Mouse (Mus musculus) MEL (cell line): ENCODE measurements around the gene Nyap1. TPM values are rescaled to one million over a fixed set of nuclear protein-coding genes. Genes with fewer than 3 reads are reported as not detected.

ENCODE experiments used
- DNase-seq: peaks from one replicate; pipeline ENCODE4 v3.0.0; 2011; ENCODE audit warnings: low read depth, low spot score
- H3K27ac ChIP-seq: 2 replicates; pipeline ENCODE4 v1.5.1; 2012; ENCODE audit warnings: low read depth, mild to moderate bottlenecking, control low read depth, low read length, moderate library complexity; ENCODE audit not compliant: control insufficient read depth
- H3K27me3 ChIP-seq, 2 experiments: fragments of 150-350 bp in 1 of 2; sonication (generic) in 1 of 2; 2 replicates each; pipeline ENCODE4 v1.6.1; 2012; ENCODE audit warnings: low read length in 2 of 2, mild to moderate bottlenecking in 2 of 2, improper control_type of control experiment in 1 of 2, moderate library complexity in 1 of 2; ENCODE audit not compliant: insufficient read depth in 2 of 2, control insufficient read depth in 1 of 2
- H3K36me3 ChIP-seq, 2 experiments: 2 replicates each; pipeline ENCODE4 v1.6.1; 2012 to 2014; ENCODE audit warnings: low read length in 2 of 2, improper control_type of control experiment in 1 of 2, inconsistent platforms in 1 of 2, mild to moderate bottlenecking in 1 of 2; ENCODE audit not compliant: insufficient read depth in 2 of 2, control insufficient read depth in 1 of 2
- H3K4me1 ChIP-seq, 2 experiments: fragments of 150-350 bp in 1 of 2; sonication (generic) in 1 of 2; 2 replicates each; pipeline ENCODE4 v1.6.1; 2012; ENCODE audit warnings: low read length in 2 of 2, improper control_type of control experiment in 1 of 2, mild to moderate bottlenecking in 1 of 2; ENCODE audit not compliant: insufficient read depth in 2 of 2, control insufficient read depth in 1 of 2
- H3K4me3 ChIP-seq, 2 experiments: fragments of 150-350 bp in 1 of 2; sonication (generic) in 1 of 2; 2 replicates each; pipeline ENCODE4 v1.5.1; 2012; ENCODE audit warnings: low read depth in 2 of 2, low read length in 2 of 2, mild to moderate bottlenecking in 2 of 2, moderate library complexity in 2 of 2, control low read depth in 1 of 2, improper control_type of control experiment in 1 of 2; ENCODE audit not compliant: control insufficient read depth in 1 of 2, insufficient read depth in 1 of 2
- H3K79me2 ChIP-seq: 2 replicates; pipeline ENCODE4 v1.6.1; 2012; ENCODE audit warnings: mild to moderate bottlenecking, low read length, moderate library complexity; ENCODE audit not compliant: control insufficient read depth, poor library complexity, insufficient read depth
- H3K9ac ChIP-seq: 2 replicates; pipeline ENCODE4 v1.6.1; 2012; ENCODE audit warnings: low read depth, mild to moderate bottlenecking, control low read depth, low read length, moderate library complexity; ENCODE audit not compliant: control insufficient read depth, poor library complexity, severe bottlenecking
- H3K9me3 ChIP-seq: fragments of 150-350 bp; sonication (generic); replicated peaks from 2 replicates; pipeline ENCODE4 v1.6.1; 2012; ENCODE audit warnings: mild to moderate bottlenecking, low read length, improper control_type of control experiment, moderate library complexity; ENCODE audit not compliant: insufficient read depth
- CTCF ChIP-seq, 3 experiments: IDR thresholded peaks in 2 of 3; conservative IDR thresholded peaks in 1 of 3; 2 replicates each; pipeline ENCODE4 v1.5.1; 2011 to 2012; ENCODE audit warnings: low read length in 3 of 3, low read depth in 2 of 3, mild to moderate bottlenecking in 2 of 3, improper control_type of control experiment in 1 of 3, inconsistent platforms in 1 of 3, mixed read lengths in 1 of 3, moderate library complexity in 1 of 3; ENCODE audit not compliant: control insufficient read depth in 1 of 3, insufficient read depth in 1 of 3, poor library complexity in 1 of 3, severe bottlenecking in 1 of 3
- E2F4 ChIP-seq: IDR thresholded peaks from 2 replicates; pipeline ENCODE4 v1.6.1; 2011; ENCODE audit warnings: low read depth, low read length, improper control_type of control experiment, borderline replicate concordance
- ELF1 ChIP-seq: IDR thresholded peaks from 2 replicates; pipeline ENCODE4 v1.6.1; 2014; ENCODE audit warnings: low read depth, mild to moderate bottlenecking, inconsistent platforms, low read length, improper control_type of control experiment, moderate library complexity
- EP300 ChIP-seq, 2 experiments: IDR thresholded peaks; 2 replicates each; pipeline ENCODE4 v1.6.1; 2011; ENCODE audit warnings: improper control_type of control experiment in 2 of 2, low read length in 2 of 2, low read depth in 1 of 2, mild to moderate bottlenecking in 1 of 2
- ETS1 ChIP-seq: IDR thresholded peaks from 2 replicates; pipeline ENCODE4 v1.6.1; 2012; ENCODE audit warnings: low read depth, mild to moderate bottlenecking, inconsistent platforms, low read length, improper control_type of control experiment, moderate library complexity
- GATA1 ChIP-seq: IDR thresholded peaks from 2 replicates; pipeline ENCODE4 v1.6.1; 2011; ENCODE audit warnings: low read depth, low read length, improper control_type of control experiment
- HCFC1 ChIP-seq: IDR thresholded peaks from 2 replicates; pipeline ENCODE4 v1.6.1; 2012; ENCODE audit warnings: low read depth, mild to moderate bottlenecking, inconsistent platforms, low read length, improper control_type of control experiment, moderate library complexity
- NELFE ChIP-seq: IDR thresholded peaks from 2 replicates; pipeline ENCODE4 v1.6.1; 2011; ENCODE audit warnings: low read depth, low read length, improper control_type of control experiment
- NRF1 ChIP-seq: IDR thresholded peaks from 2 replicates; pipeline ENCODE4 v1.6.1; 2014; ENCODE audit warnings: low read depth, mild to moderate bottlenecking, inconsistent platforms, low read length, improper control_type of control experiment, moderate library complexity; ENCODE audit not compliant: poor library complexity, insufficient read depth, severe bottlenecking
- POLR2A ChIP-seq, 2 experiments: IDR thresholded peaks; 2 replicates each; pipeline ENCODE4 v1.6.1; 2011 to 2012; ENCODE audit warnings: low read length in 2 of 2, mild to moderate bottlenecking in 2 of 2, control low read depth in 1 of 2, improper control_type of control experiment in 1 of 2, low read depth in 1 of 2, moderate library complexity in 1 of 2; ENCODE audit not compliant: control insufficient read depth in 1 of 2, insufficient read depth in 1 of 2, poor library complexity in 1 of 2
- POLR2AphosphoS5 ChIP-seq: IDR thresholded peaks from 2 replicates; pipeline ENCODE4 v1.6.1; 2012; ENCODE audit warnings: low read depth, borderline replicate concordance, mild to moderate bottlenecking, inconsistent platforms, low read length, moderate library complexity, mixed read lengths
- TAL1 ChIP-seq: IDR thresholded peaks from 2 replicates; pipeline ENCODE4 v1.6.1; 2012; ENCODE audit warnings: mild to moderate bottlenecking, inconsistent platforms, low read length, moderate library complexity, mixed read lengths
- TBP ChIP-seq: IDR thresholded peaks from 2 replicates; pipeline ENCODE4 v1.8.0; 2011; ENCODE audit warnings: low read depth, low read length, improper control_type of control experiment
- UBTF ChIP-seq: IDR thresholded peaks from 2 replicates; pipeline ENCODE4 v1.6.1; 2012; ENCODE audit warnings: low read depth, mild to moderate bottlenecking, inconsistent platforms, low read length, improper control_type of control experiment, moderate library complexity, borderline replicate concordance; ENCODE audit not compliant: insufficient read depth
- USF1 ChIP-seq: IDR thresholded peaks from 2 replicates; pipeline ENCODE4 v1.6.1; 2014; ENCODE audit warnings: low read depth, mild to moderate bottlenecking, inconsistent platforms, low read length, improper control_type of control experiment, moderate library complexity
- ZC3H11A ChIP-seq: IDR thresholded peaks from 2 replicates; pipeline ENCODE4 v1.6.1; 2012; ENCODE audit warnings: low read depth, mild to moderate bottlenecking, inconsistent platforms, low read length, improper control_type of control experiment
- ZMIZ1 ChIP-seq: IDR thresholded peaks from 2 replicates; pipeline ENCODE4 v1.6.1; 2012; ENCODE audit warnings: low read depth, mild to moderate bottlenecking, inconsistent platforms, low read length, improper control_type of control experiment, moderate library complexity
- polyA plus RNA-seq, 2 experiments: library from polyadenylated mRNA; stranded (reverse) in 1 of 2; unstranded in 1 of 2; fragments of >175 nt in 1 of 2; fragments of >200 nt in 1 of 2; gene quantifications; 2 replicates each; pipeline versions ENCODE4 v1.2.1 to v1.2.4; 2012; ENCODE audit warnings: low replicate concordance in 2 of 2, low read depth in 1 of 2; ENCODE audit not compliant: insufficient read length in 2 of 2, insufficient read depth in 1 of 2, missing spikeins in 1 of 2
- total RNA-seq: library from RNA; depleted of rRNA; stranded (reverse); fragments of 300-350 nt; gene quantifications from 2 replicates; pipeline ENCODE4 v1.2.3, GENCODE M21; 2012

Nyap1 gene
- total and polyA plus RNA-seq, 3 experiments, result 0.39 to 1.1 TPM; not detected in 1

GRCm38 (mm10) chr5:137742836-137743235 lies 1.4 kb upstream of the Nyap1 start:
- peaks cover 0 to 4% of the 10 kb centered on the region in 2 experiments; a peak in 2 of 4 replicates for H3K36me3 ChIP-seq

GRCm38 (mm10) chr5:137742048-137742447 lies 641 bp upstream of the Nyap1 start:
- peaks cover 0 to 7% of the 10 kb centered on the region in 2 experiments; a peak in 3 of 4 replicates for H3K4me1 ChIP-seq
- no peak overlapping the region for H3K9ac ChIP-seq
- no peak for DNase-seq
- H3K9me3 ChIP-seq, result no peaks in the 10 kb centered on the region
- H3K4me3 ChIP-seq, result no peak overlapping the region
- peaks cover 11% of the 10 kb centered on the region for H3K79me2 ChIP-seq
- no peak overlapping the region for H3K27ac ChIP-seq
- TF ChIP-seq ZMIZ1 (no peak), TAL1 (no peak), ZC3H11A (no peak), NRF1 (no peak), POLR2AphosphoS5 (no peak), GATA1 (no peak)
- TF ChIP-seq, all 39 proteins: peak for 0
- no peaks in the 10 kb centered on the region for H3K27me3 ChIP-seq
- H3K36me3 ChIP-seq, result peaks cover 0 to 4% of the 10 kb centered on the region in 2 experiments; a peak in 2 of 4 replicates

More at GRCm38 (mm10) chr5:137742836-137743235, 1.4 kb upstream of the Nyap1 start:
- Histone ChIP-seq H3K4me1 (peaks cover 0 to 11% of the 10 kb centered on the region in 2 experiments; a peak in 3 of 4 replicates), H3K9ac (no peak overlapping the region), H3K27ac (no peak overlapping the region), H3K4me3 (no peak overlapping the region), H3K9me3 (no peaks in the 10 kb centered on the region), H3K79me2 (peaks cover 19% of the 10 kb centered on the region), H3K27me3 (no peaks in the 10 kb centered on the region)
- no peak for TF ChIP-seq CTCF (IDR thresholded peaks at IDR 0.05 in 2 of 3, conservative IDR thresholded peaks at IDR 0.05 in 1 of 3; ENCODE audit: control insufficient read depth in 1 of 3, insufficient read depth in 1 of 3, low read depth in 2 of 3, low read length in 3 of 3, poor library complexity in 1 of 3, severe bottlenecking in 1 of 3)
- TF ChIP-seq UBTF, result no peak
- no peak for TF ChIP-seq TAL1
- no peak for TF ChIP-seq NELFE
- TF ChIP-seq ELF1, result no peak
- no peak for TF ChIP-seq POLR2A (IDR thresholded peaks at IDR 0.05; ENCODE audit: control insufficient read depth in 1 of 2, insufficient read depth in 1 of 2, low read depth in 1 of 2, low read length in 2 of 2, poor library complexity in 1 of 2)
- TF ChIP-seq ZC3H11A, result no peak
- TF ChIP-seq ETS1, result no peak
- no peak for TF ChIP-seq TBP
- no peak for TF ChIP-seq EP300 (IDR thresholded peaks at IDR 0.05; ENCODE audit: low read depth in 1 of 2, low read length in 2 of 2)
- DNase-seq, result no peak

- Histone ChIP-seq H3K27ac (no peak overlapping the region), H3K27me3 (no peaks in the 10 kb centered on the region), H3K79me2 (no peaks in the 10 kb centered on the region; the same call in 1 of the 2 replicates), H3K9me3 (no peaks in the 10 kb centered on the region), H3K4me3 (peak overlapping the region; percentile 67 to 73), H3K4me1 (peaks cover 0 to 7% of the 10 kb centered on the region in 2 experiments; a peak in 3 of 4 replicates), H3K9ac (peak overlapping the region; percentile 56)
- DNase-seq, result no peak
- TF ChIP-seq E2F4, result no peak
- no peak for TF ChIP-seq HCFC1
- no peak for TF ChIP-seq GATA1
- no peak for TF ChIP-seq USF1
- TF ChIP-seq, all 39 proteins: peak for 0
- H3K36me3 ChIP-seq, result peaks cover 0 to 4% of the 10 kb centered on the region in 2 experiments; a peak in 2 of 4 replicates
Observed at GRCm38 (mm10) chr5:137740506-137740905, 901 bp downstream of the Nyap1 start.
